Mouse (Mus musculus): ENCODE results near the gene Rerg. TPM values are rescaled to one million over a fixed set of nuclear protein-coding genes. Genes with fewer than 3 reads are reported as not detected.

Rerg gene
- polyA plus RNA-seq, 1 experiment from 2014 or later = 5.1 TPM

- ATAC-seq (ENCODE audit: insufficient number of reproducible peaks, insufficient read depth, low FRiP score, low TSS enrichment, low read depth) = no peak
- H3K9me3 ChIP-seq = no peaks in the 10 kb centered on the region
- peaks cover 4% of the 10 kb centered on the region; the same call in 1 of the 2 replicates for H3K4me1 ChIP-seq (replicated peaks)
- peaks cover 2% of the 10 kb centered on the region; the same call in 1 of the 2 replicates for H3K27me3 ChIP-seq
- no peak overlapping the region for H3K4me3 ChIP-seq (replicated peaks)
- no peak overlapping the region for H3K9ac ChIP-seq (replicated peaks)
- no peak overlapping the region for H3K27ac ChIP-seq
- WGBS = 87% methylated on average over 6 of the region's 6 CpGs
- H3K4me2 ChIP-seq = no peak overlapping the region
- no peaks in the 10 kb centered on the region for H3K36me3 ChIP-seq
Observed at GRCm38 (mm10) chr6:137076225-137076624, 94.1 kb downstream of the Rerg start.

GRCm38 (mm10) chr6:137072256-137072655, 98.0 kb downstream of the Rerg start:
- peaks cover 2% of the 10 kb centered on the region; the same call in 1 of the 2 replicates for H3K27me3 ChIP-seq
- no peak overlapping the region for H3K4me2 ChIP-seq
- no peak overlapping the region for H3K4me3 ChIP-seq (replicated peaks)
- ATAC-seq (ENCODE audit: insufficient number of reproducible peaks, insufficient read depth, low FRiP score, low TSS enrichment, low read depth) = no peak
- H3K4me1 ChIP-seq (replicated peaks) = no peaks in the 10 kb centered on the region
- H3K36me3 ChIP-seq = no peaks in the 10 kb centered on the region
- H3K9me3 ChIP-seq = no peaks in the 10 kb centered on the region
- no peak overlapping the region for H3K27ac ChIP-seq
- no peak overlapping the region for H3K9ac ChIP-seq (replicated peaks)
- 62% methylated on average over 8 of the region's 8 CpGs for WGBS

- Histone ChIP-seq H3K9me3 (no peaks in the 10 kb centered on the region), H3K27ac (no peak overlapping the region), H3K4me2 (no peak overlapping the region), H3K36me3 (no peaks in the 10 kb centered on the region), H3K4me1 (replicated peaks) (no peaks in the 10 kb centered on the region), H3K4me3 (replicated peaks) (no peak overlapping the region), H3K27me3 (peaks cover 2% of the 10 kb centered on the region; the same call in 1 of the 2 replicates), H3K9ac (replicated peaks) (no peak overlapping the region)
- WGBS = 91% methylated on average over 9 of the region's 9 CpGs
- no peak for ATAC-seq (ENCODE audit: insufficient number of reproducible peaks, insufficient read depth, low FRiP score, low TSS enrichment, low read depth)
Observed at GRCm38 (mm10) chr6:137071466-137071865, 98.8 kb downstream of the Rerg start.

GRCm38 (mm10) chr6:137065506-137065905, 104.8 kb downstream of the Rerg start:
- no peak overlapping the region for H3K4me3 ChIP-seq (replicated peaks)
- WGBS = 83% methylated on average over 7 of the region's 7 CpGs
- H3K9ac ChIP-seq (replicated peaks) = no peak overlapping the region
- no peak for ATAC-seq (ENCODE audit: insufficient number of reproducible peaks, insufficient read depth, low FRiP score, low TSS enrichment, low read depth)
- H3K36me3 ChIP-seq = no peaks in the 10 kb centered on the region
- H3K27ac ChIP-seq = no peak overlapping the region
- no peaks in the 10 kb centered on the region for H3K4me1 ChIP-seq (replicated peaks)
- no peaks in the 10 kb centered on the region for H3K9me3 ChIP-seq
- no peaks in the 10 kb centered on the region for H3K27me3 ChIP-seq
- no peak overlapping the region for H3K4me2 ChIP-seq

GRCm38 (mm10) chr6:137064786-137065185, 105.5 kb downstream of the Rerg start:
- H3K36me3 ChIP-seq = no peaks in the 10 kb centered on the region
- no peak for ATAC-seq (ENCODE audit: insufficient number of reproducible peaks, insufficient read depth, low FRiP score, low TSS enrichment, low read depth)

GRCm38 (mm10) chr6:137063239-137063940, 106.9 kb downstream of the Rerg start:
- ATAC-seq (ENCODE audit: insufficient number of reproducible peaks, insufficient read depth, low FRiP score, low TSS enrichment, low read depth) = no peak
- Histone ChIP-seq H3K4me3 (replicated peaks) (no peak overlapping the region), H3K27me3 (no peaks in the 10 kb centered on the region), H3K9ac (replicated peaks) (no peak overlapping the region), H3K36me3 (no peaks in the 10 kb centered on the region), H3K27ac (no peak overlapping the region), H3K4me1 (replicated peaks) (no peaks in the 10 kb centered on the region), H3K4me2 (no peak overlapping the region), H3K9me3 (no peaks in the 10 kb centered on the region)
- 80% methylated on average over 10 of the region's 10 CpGs for WGBS

More at GRCm38 (mm10) chr6:137064786-137065185, 105.5 kb downstream of the Rerg start:
- no peak overlapping the region for H3K27ac ChIP-seq
- H3K27me3 ChIP-seq = no peaks in the 10 kb centered on the region
- no peak overlapping the region for H3K4me2 ChIP-seq
- H3K9ac ChIP-seq (replicated peaks) = no peak overlapping the region
- H3K9me3 ChIP-seq = no peaks in the 10 kb centered on the region
- no peak overlapping the region for H3K4me3 ChIP-seq (replicated peaks)
- no peaks in the 10 kb centered on the region for H3K4me1 ChIP-seq (replicated peaks)
- 90% methylated on average over 14 of the region's 14 CpGs for WGBS

- WGBS = 86% methylated on average over 18 of the region's 18 CpGs
- Histone ChIP-seq H3K27ac (no peak overlapping the region), H3K36me3 (no peaks in the 10 kb centered on the region), H3K9me3 (no peaks in the 10 kb centered on the region), H3K4me1 (replicated peaks) (no peaks in the 10 kb centered on the region), H3K4me2 (no peak overlapping the region), H3K27me3 (no peaks in the 10 kb centered on the region), H3K4me3 (replicated peaks) (no peak overlapping the region), H3K9ac (replicated peaks) (no peak overlapping the region)
- no peak for ATAC-seq (ENCODE audit: insufficient number of reproducible peaks, insufficient read depth, low FRiP score, low TSS enrichment, low read depth)
Observed at GRCm38 (mm10) chr6:137061880-137062531, 108.3 kb downstream of the Rerg start.

GRCm38 (mm10) chr6:137060595-137060994, 109.7 kb downstream of the Rerg start:
- Histone ChIP-seq H3K4me2 (no peak overlapping the region), H3K27me3 (no peaks in the 10 kb centered on the region), H3K9me3 (no peaks in the 10 kb centered on the region), H3K4me1 (replicated peaks) (no peaks in the 10 kb centered on the region), H3K9ac (replicated peaks) (no peak overlapping the region), H3K27ac (no peak overlapping the region), H3K36me3 (no peaks in the 10 kb centered on the region), H3K4me3 (replicated peaks) (no peak overlapping the region)
- no peak for ATAC-seq (ENCODE audit: insufficient number of reproducible peaks, insufficient read depth, low FRiP score, low TSS enrichment, low read depth)
- WGBS = 77% methylated on average over 5 of the region's 5 CpGs

- Histone ChIP-seq H3K27ac (no peak overlapping the region), H3K9ac (replicated peaks) (no peak overlapping the region), H3K27me3 (no peaks in the 10 kb centered on the region), H3K36me3 (no peaks in the 10 kb centered on the region), H3K4me2 (no peak overlapping the region), H3K9me3 (no peaks in the 10 kb centered on the region), H3K4me3 (replicated peaks) (no peak overlapping the region), H3K4me1 (replicated peaks) (no peaks in the 10 kb centered on the region)
- no peak for ATAC-seq (ENCODE audit: insufficient number of reproducible peaks, insufficient read depth, low FRiP score, low TSS enrichment, low read depth)
- WGBS = 76% methylated on average over 2 of the region's 2 CpGs
Observed at GRCm38 (mm10) chr6:137058257-137058656, 112.0 kb downstream of the Rerg start.

GRCm38 (mm10) chr6:137054073-137054472, 116.2 kb downstream of the Rerg start:
- H3K9ac ChIP-seq (replicated peaks) = no peak overlapping the region
- WGBS = 92% methylated on average over 2 of the region's 2 CpGs
- H3K36me3 ChIP-seq = no peaks in the 10 kb centered on the region
- peaks cover 7% of the 10 kb centered on the region; the same call in 1 of the 2 replicates for H3K9me3 ChIP-seq
- no peaks in the 10 kb centered on the region for H3K4me1 ChIP-seq (replicated peaks)
- no peaks in the 10 kb centered on the region for H3K27me3 ChIP-seq
- no peak for ATAC-seq (ENCODE audit: insufficient number of reproducible peaks, insufficient read depth, low FRiP score, low TSS enrichment, low read depth)
- H3K4me3 ChIP-seq (replicated peaks) = no peak overlapping the region
- no peak overlapping the region for H3K27ac ChIP-seq
- no peak overlapping the region for H3K4me2 ChIP-seq

- ATAC-seq (ENCODE audit: insufficient number of reproducible peaks, insufficient read depth, low FRiP score, low TSS enrichment, low read depth) = no peak
- 78% methylated on average over 5 of the region's 5 CpGs for WGBS
Observed at GRCm38 (mm10) chr6:137053464-137053863, 116.8 kb downstream of the Rerg start.

More at GRCm38 (mm10) chr6:137053464-137053863, 116.8 kb downstream of the Rerg start:
- no peak overlapping the region for H3K4me3 ChIP-seq (replicated peaks)
- H3K9me3 ChIP-seq = peaks cover 9% of the 10 kb centered on the region; the same call in 1 of the 2 replicates
- no peak overlapping the region for H3K9ac ChIP-seq (replicated peaks)
- no peaks in the 10 kb centered on the region for H3K36me3 ChIP-seq
- H3K4me1 ChIP-seq (replicated peaks) = no peaks in the 10 kb centered on the region
- H3K4me2 ChIP-seq = no peak overlapping the region
- no peaks in the 10 kb centered on the region for H3K27me3 ChIP-seq
- no peak overlapping the region for H3K27ac ChIP-seq
